Mouse (Mus musculus) ZHBTc4 (cell line): ENCODE results near the gene Hist1h2br.
"Not testable (repeated sequence)": the region's sequence is repeated elsewhere in the genome, so short reads cannot be mapped to it uniquely, and the experiment has no call there.

Experiments used
- DNase-seq: peaks from one replicate; pipeline ENCODE4 v3.0.0-alpha.2; 2011; ENCODE audit warnings: low read depth, low spot score

Hist1h2br gene

GRCm38 (mm10) chr13:21840508-21840907, 7.0 kb downstream of the Hist1h2br start:
- DNase-seq, result not testable (repeated sequence)

DNA sequence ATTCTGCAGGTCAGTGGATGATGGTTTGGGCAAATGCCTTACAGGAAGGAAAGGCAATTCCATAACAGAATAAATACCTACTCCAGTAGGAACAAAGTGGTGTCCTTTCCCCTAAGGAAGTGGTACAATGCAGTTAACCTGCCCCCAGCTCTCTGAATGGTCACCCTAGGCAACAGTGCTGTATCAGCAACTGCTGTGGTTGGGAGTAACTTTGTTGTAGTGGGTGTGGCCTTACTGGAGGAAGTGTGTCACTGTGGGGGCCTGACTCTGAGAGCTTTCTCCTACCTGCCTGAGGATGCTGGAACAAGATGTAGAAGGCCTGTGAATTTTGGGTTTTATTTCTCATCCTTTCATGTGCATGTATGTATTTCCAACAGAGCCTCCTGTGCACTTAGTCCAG, 12.8 kb downstream of the Hist1h2br start:
- DNase-seq, result not testable (repeated sequence)

DNA sequence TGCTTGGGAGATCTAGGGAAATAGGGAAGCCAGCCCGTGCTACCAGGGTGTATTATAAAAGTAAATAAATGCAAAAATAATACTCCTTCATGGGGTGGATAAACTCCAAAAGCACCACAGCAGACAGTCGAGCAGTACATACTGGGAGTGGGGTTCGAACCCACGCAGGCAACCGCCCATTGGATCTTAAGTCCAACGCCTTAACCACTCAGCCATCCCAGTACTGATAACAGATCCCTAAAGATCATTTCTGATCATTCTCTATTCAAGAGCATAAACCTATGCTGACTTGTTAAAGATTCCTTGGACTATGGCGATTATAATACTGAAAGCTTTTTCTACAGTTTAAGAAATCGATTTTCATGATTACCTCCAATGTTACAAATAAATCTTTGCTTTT, 14.3 kb downstream of the Hist1h2br start:
- DNase-seq, result peak; percentile 47

DNA sequence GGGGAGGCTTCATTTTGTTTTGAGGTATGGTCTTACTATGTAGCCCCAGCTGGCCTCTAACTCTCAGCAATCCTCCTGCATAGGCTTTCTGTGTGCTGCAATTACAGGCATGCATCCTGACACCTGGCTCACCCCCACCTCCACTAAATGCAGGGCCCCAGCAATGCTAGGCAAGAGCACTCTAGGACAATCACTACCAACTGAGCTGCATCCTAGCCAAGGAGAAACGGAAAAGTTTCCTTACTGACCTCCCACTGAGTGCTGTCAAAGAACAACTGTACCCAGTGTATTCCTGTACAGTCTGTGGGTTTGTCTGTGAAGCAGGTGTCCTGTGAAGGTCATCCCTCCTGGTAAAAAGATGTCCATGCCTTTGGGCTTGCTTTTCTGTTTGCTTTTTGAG, 17.2 kb downstream of the Hist1h2br start:
- peak; percentile 27 for DNase-seq

GRCm38 (mm10) chr13:21852215-21852945, 18.8 kb downstream of the Hist1h2br start:
- DNase-seq, result no peak

DNA sequence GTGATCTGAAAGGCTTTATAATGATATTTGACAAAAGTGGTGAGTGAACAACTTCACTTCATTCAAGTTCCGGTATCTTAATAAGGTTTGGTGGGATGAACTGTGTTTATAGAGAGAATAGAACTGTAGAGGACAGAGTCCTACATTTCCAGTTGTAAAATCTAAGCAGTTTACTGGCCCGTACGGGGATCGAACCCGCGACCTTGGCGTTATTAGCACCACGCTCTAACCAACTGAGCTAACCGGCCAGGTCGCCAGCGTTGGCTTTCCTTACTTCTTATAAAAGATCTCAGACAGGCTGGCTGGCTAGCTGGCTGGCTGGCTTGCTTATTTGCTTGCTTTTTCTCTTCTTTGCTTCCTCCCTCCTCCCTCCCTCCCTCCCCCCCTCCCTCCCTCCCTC, 21.6 kb downstream of the Hist1h2br start:
- DNase-seq, result peak; percentile 89

GRCm38 (mm10) chr13:21855698-21856162, 22.2 kb downstream of the Hist1h2br start:
- peak; percentile 68 for DNase-seq

- DNase-seq, result peak; percentile 89
Observed at GRCm38 (mm10) chr13:21861608-21862007, 28.1 kb downstream of the Hist1h2br start.

DNA sequence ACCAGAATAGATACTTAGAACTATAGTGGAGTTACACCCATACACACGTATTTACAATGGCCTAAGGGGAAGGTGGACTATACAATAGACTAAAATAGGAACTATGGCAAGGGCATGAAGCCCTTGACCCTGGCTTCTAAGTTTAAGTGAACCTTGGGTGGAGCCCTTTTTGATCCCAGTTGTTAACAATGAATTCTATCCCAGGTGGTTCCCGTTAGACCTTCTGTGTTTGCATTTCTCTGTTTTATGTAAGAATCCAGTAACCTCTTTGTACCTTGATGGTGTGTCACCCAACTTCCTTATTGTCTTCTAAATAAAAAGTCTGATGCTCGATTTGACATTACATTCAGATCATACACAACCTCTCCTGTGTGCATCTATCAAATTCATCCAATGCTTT, 32.0 kb downstream of the Hist1h2br start:
- DNase-seq, result peak; percentile 85

DNA sequence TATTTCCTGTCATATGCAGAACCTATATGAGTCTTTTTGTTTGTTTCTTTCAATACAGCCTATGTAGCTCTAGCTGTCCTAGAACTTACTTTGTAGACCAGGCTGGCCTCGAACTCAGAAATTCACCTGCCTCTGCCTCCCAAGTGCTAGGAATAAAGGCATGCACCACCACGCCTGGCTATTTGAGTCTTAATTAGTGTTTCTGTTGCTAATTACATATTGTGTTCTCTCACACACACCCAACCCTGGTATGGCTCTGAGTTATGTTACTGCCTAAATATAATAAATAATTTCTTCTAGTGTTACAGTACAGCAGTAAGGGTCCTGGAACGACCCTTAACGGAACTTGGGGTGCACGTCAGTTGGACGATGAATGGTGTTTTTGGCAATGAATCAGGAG, 47.2 kb downstream of the Hist1h2br start:
- no peak for DNase-seq

DNA sequence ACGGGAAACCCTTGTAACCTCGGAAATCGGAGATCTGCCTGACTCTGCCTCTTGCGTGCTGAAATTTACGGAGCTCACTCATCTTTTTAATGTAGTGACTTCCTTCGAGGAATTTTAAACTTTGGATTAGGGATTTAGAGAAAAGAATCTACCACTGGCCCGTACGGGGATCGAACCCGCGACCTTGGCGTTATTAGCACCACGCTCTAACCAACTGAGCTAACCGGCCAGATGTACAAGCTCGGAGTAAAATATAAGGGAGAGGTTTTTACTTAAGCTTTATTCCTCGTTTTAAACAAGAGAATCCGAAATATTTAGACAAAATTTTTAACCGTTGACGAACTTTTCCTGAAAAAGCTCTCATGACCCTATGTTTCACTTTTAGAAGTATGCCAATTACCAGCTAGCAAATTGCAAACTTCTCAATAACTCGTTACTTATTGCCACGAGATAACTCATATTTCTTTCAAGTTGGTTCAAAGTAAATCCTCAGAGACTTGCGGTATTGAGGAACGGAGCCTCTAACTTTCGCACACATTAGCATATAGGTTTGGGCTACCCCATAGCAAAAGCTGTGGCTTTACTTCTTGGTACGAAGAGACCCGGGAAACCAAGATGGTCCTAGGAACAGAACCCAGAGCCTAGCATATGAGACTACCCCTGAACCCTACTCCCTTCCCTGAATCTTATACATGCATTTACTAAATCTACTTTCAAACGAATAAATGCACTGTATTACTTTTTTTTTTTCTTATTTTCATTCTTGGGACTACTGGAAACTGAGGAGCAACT, 48.5 kb downstream of the Hist1h2br start:
- DNase-seq, result peak; percentile 88

DNA sequence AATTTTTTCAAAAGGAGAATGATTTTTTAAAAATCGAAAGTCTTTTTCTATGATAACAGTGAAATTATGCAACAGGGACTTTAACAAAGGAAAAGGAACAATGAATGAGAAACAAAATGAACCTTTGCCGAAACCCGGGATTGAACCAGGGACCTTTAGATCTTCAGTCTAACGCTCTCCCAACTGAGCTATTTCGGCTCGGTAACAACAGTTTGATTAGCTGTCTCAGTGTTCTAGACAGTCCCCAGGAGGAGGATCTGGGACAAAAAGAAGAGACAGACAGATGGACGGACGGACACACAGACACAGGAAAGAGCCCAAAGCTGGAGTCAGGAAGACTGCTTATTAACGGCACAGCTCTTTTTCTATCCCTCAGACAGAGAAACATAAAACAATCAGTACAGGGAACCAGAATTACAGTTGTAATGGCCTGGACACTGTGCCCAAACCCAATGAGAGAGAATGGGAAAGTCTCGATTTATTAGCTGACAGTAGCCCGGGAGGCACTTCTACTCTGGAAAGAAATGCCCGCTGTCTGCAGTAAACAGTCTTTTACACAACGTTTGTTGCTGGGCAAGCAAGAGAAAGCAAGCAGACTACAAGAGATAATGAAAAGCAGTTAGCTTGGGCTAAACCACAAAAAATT, 49.3 kb downstream of the Hist1h2br start:
- peak; percentile 87 for DNase-seq

- DNase-seq, result no peak
Observed at GRCm38 (mm10) chr13:21883407-21883806, 49.9 kb downstream of the Hist1h2br start.

GRCm38 (mm10) chr13:21884586-21884985, 51.0 kb downstream of the Hist1h2br start:
- no peak for DNase-seq
